Mouse (Mus musculus): ENCODE results near the gene Fcrla.

DNA sequence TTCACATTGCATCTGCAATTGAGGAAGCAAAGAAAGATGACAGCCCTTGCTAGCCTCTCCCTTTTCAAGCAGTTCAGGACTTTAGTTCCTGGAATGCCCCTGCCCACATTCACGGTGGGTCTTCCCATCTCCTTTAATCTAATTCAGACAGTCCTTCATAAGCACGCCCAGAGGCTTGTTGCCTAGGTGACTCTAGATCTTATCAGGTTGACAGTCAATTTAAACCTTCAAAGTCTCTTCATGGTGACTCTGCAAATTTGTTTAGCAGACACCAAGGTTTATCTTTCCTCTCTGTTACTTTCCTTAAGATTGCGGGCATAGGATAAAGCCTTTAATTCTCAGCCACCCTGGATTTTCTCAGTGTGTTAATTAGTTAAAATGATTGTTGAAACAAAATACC is 23.4 kb upstream of the Fcrla start:
- TF ChIP-seq MYOG (IDR thresholded peaks at IDR 0.05; ENCODE audit: control insufficient read depth, extremely low read depth, insufficient read length) = no peak
- TF ChIP-seq CTCF (IDR thresholded peaks at IDR 0.05; ENCODE audit: control insufficient read depth, insufficient read depth, insufficient read length) = no peak
